ENCODE assay signal across 15 mouse cellular contexts in genomic region chr2:27714131-27714530, GRCm38 (mm10). TPM values are rescaled to one million over a fixed set of nuclear protein-coding genes. Genes with fewer than 3 reads are reported as not detected.
DNase-seq lines count a peak whose midpoint lies in the region; ATAC-seq lines count a peak whose summit lies in the region.
"Had no signal": no experiment of that assay in that cellular context is flagged by ENCODE, and none has a peak within 500 bp of the region (broad histone marks: within the 10 kb centered on the region; RNA-seq: fewer than 3 reads in every experiment).

No protein-coding gene starts in this region.

- ATAC-seq in hindbrain, embryonic 12.5 days (ENCODE audit: low FRiP score), result no peak
- ATAC-seq in liver, embryonic 13.5 days (ENCODE audit: low read depth), result no peak
- ATAC-seq in megakaryocyte, adult 5-6 weeks (ENCODE audit: poor library complexity, severe bottlenecking), result peak; percentile 88
- ATAC-seq: activated CD4-positive, CD25-positive, alpha-beta regulatory T cell, adult 4 months; forebrain, embryonic 13.5 days; midbrain, embryonic 16.5 days had no signal

- H3K9me3 ChIP-seq in hindbrain, embryonic 10.5 days, result no peaks in the 10 kb centered on the region
- no peaks in the 10 kb centered on the region for H3K9me3 ChIP-seq in hindbrain, embryonic 12.5 days (replicated peaks)
- no peaks in the 10 kb centered on the region for H3K9me3 ChIP-seq in liver, embryonic 13.5 days (replicated peaks)
- H3K9me3 ChIP-seq: embryonic facial prominence, embryonic 13.5 days; forebrain, embryonic 13.5 days had no signal

- no peak overlapping the region for H3K9ac ChIP-seq in hindbrain, embryonic 12.5 days
- H3K9ac ChIP-seq in liver, embryonic 13.5 days, result 0 out of 2 replicates have a peak overlapping the region, but pooled peaks have one; percentile 13
- H3K9ac ChIP-seq: embryonic facial prominence, embryonic 13.5 days; forebrain, embryonic 13.5 days had no signal

- H3K4me2 ChIP-seq in hindbrain, embryonic 12.5 days (replicated peaks), result no peak overlapping the region
- H3K4me2 ChIP-seq in liver, embryonic 13.5 days, result peak overlapping the region; percentile 40; the same call in 1 of the 2 replicates
- H3K4me2 ChIP-seq: embryonic facial prominence, embryonic 13.5 days; forebrain, embryonic 13.5 days had no signal

- peak overlapping the region; percentile 35; the same call in 1 of the 2 replicates for H3K27ac ChIP-seq in hindbrain, embryonic 10.5 days
- H3K27ac ChIP-seq in hindbrain, embryonic 12.5 days, result no peak overlapping the region; the same call in 1 of the 2 replicates
- H3K27ac ChIP-seq in liver, embryonic 13.5 days, result no peak overlapping the region
- H3K27ac ChIP-seq: embryonic facial prominence, embryonic 13.5 days; forebrain, embryonic 13.5 days had no signal

- no peaks in the 10 kb centered on the region for H3K36me3 ChIP-seq in hindbrain, embryonic 10.5 days
- no peaks in the 10 kb centered on the region for H3K36me3 ChIP-seq in hindbrain, embryonic 12.5 days
- H3K36me3 ChIP-seq in liver, embryonic 13.5 days, result no peaks in the 10 kb centered on the region; the same call in 1 of the 2 replicates
- H3K36me3 ChIP-seq: embryonic facial prominence, embryonic 13.5 days had no signal

- no peak for DNase-seq in hindbrain, embryonic 10.5 days (ENCODE audit: low spot score)
- DNase-seq in adrenal gland, postnatal 10 days, result peak; percentile 65
- DNase-seq in liver, embryonic 13.5 days, result no peak
- no peak for DNase-seq in thymus, postnatal 36 days
- DNase-seq in ovary, postnatal 10 days (ENCODE audit: low spot score), result no peak
- no peak for DNase-seq in layer of hippocampus, adult 18-20 months (ENCODE audit: low spot score in 2 of 2)
- DNase-seq: cerebellum, adult 11 months; gastrocnemius, postnatal 14 days; kidney, postnatal 25 days had no signal

- no peak overlapping the region for H3K4me3 ChIP-seq in hindbrain, embryonic 10.5 days
- no peak overlapping the region for H3K4me3 ChIP-seq in hindbrain, embryonic 12.5 days
- no peak overlapping the region for H3K4me3 ChIP-seq in liver, embryonic 13.5 days (replicated peaks)
- H3K4me3 ChIP-seq: embryonic facial prominence, embryonic 13.5 days; forebrain, embryonic 13.5 days had no signal

- peaks cover 88% of the 10 kb centered on the region for H3K4me1 ChIP-seq in hindbrain, embryonic 10.5 days (replicated peaks)
- H3K4me1 ChIP-seq in hindbrain, embryonic 12.5 days, result peaks cover 67% of the 10 kb centered on the region
- peaks cover 92% of the 10 kb centered on the region for H3K4me1 ChIP-seq in liver, embryonic 13.5 days (replicated peaks)

- WGBS in hindbrain, embryonic 10.5 days, result 89% methylated on average over 5 of the region's 5 CpGs
- WGBS in hindbrain, embryonic 12.5 days, result 90% methylated on average over 5 of the region's 5 CpGs
- 68% methylated on average over 5 of the region's 5 CpGs for WGBS in liver, embryonic 13.5 days (ENCODE audit: insufficient replicate concordance)

- no peaks in the 10 kb centered on the region for H3K27me3 ChIP-seq in hindbrain, embryonic 10.5 days (ENCODE audit: insufficient read depth, poor library complexity, severe bottlenecking)
- H3K27me3 ChIP-seq in hindbrain, embryonic 12.5 days, result no peaks in the 10 kb centered on the region
- H3K27me3 ChIP-seq in liver, embryonic 13.5 days, result no peaks in the 10 kb centered on the region
- H3K27me3 ChIP-seq: embryonic facial prominence, embryonic 13.5 days had no signal

RNA-seq across cellular contexts. Expression of gene Rxra, which starts 37.9 kb away (rescaled TPM):
- polyA plus RNA-seq in hindbrain, embryonic 10.5 days (2016; fragmentation: Nextera tagmentation; extraction: Ambion mirVana), result 10.0 and 10.3 TPM in 2 replicates
- 11.1 and 11.2 TPM in 2 replicates for polyA plus RNA-seq in hindbrain, embryonic 12.5 days (2016; fragmentation: Nextera tagmentation; extraction: Ambion mirVana)
- 10 to 100 TPM; 49.3 to 75.6 TPM for total RNA-seq in adrenal gland, postnatal 10 days (2021)
- polyA plus RNA-seq in liver, embryonic 13.5 days (2015; fragmentation: Nextera tagmentation; extraction: Ambion mirVana), result 3.5 and 3.7 TPM in 2 replicates
- total RNA-seq in megakaryocyte, adult 5-6 weeks (2015), result 15.4 and 16.1 TPM in 2 replicates
- total RNA-seq in megakaryocyte, adult 5-6 weeks (2017), result 16.8 and 17.0 TPM in 2 replicates
- 10 to 100 TPM; 31.0 to 35.1 TPM for total RNA-seq in layer of hippocampus, adult 18-20 months (2021)
